Mouse (Mus musculus): ENCODE results near the gene Gadd45g. TPM values are rescaled to one million over a fixed set of nuclear protein-coding genes. Genes with fewer than 3 reads are reported as not detected.
A peak's percentile ranks its signal among the peaks of the same experiment; 100 is the strongest.
"Not testable (repeated sequence)": the region's sequence is repeated elsewhere in the genome, so short reads cannot be mapped to it uniquely, and the experiment has no call there.

Gadd45g gene
- polyA plus RNA-seq, 1 experiment, result 180 TPM

DNA sequence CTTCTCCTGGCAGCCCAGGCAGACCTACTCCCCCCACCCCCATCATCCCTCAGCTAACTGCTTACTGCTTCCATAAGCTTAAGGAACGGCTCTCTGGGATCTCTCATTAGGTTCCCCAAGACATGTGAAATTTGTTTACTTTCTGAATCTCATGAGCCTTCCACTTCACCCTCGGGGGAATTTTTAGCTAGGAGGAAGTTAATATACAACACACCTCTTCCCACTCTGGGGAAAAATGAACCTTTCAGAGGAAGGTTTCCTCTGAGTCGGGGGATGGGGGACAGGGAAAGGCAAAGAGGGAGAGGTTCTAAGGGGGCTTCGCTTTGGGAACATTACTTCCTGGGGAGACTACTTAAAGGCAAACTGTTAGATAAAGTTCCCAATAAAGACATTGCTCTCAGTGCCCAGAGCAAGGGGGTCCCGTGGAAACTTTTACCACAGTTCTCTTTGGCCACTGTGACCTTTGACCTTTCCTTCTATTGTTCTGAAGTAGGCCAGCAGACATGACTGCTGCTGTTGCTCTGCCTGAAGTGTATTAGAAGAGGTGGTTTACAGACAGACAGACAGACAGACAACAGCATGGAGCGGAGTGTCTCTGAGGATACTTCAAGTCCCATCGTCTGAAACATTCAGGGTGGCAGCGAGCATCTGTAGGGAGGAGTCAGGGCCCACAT lies 22.5 kb upstream of the Gadd45g start:
- Histone ChIP-seq H3ac (ENCODE audit: control insufficient read depth, insufficient read length, low read depth) (no peak overlapping the region), H3K36me3 (ENCODE audit: control insufficient read depth, insufficient read depth) (no peaks in the 10 kb centered on the region), H3K79me3 (ENCODE audit: low read depth) (no peaks in the 10 kb centered on the region), H3K4me3 (ENCODE audit: insufficient read depth, poor library complexity, severe bottlenecking) (no peak overlapping the region), H3K79me2 (ENCODE audit: control insufficient read depth, insufficient read depth) (no peaks in the 10 kb centered on the region), H3K27me3 (ENCODE audit: control insufficient read depth, insufficient read depth, insufficient read length) (peaks cover 4% of the 10 kb centered on the region)
- TF ChIP-seq MYOG (IDR thresholded peaks at IDR 0.05; ENCODE audit: control insufficient read depth, extremely low read depth, insufficient read length) (no peak), USF1 (IDR thresholded peaks at IDR 0.05; ENCODE audit: low read depth) (no peak), MAX (IDR thresholded peaks at IDR 0.05) (no peak), MYOD1 (IDR thresholded peaks at IDR 0.05; ENCODE audit: control insufficient read depth, insufficient read length, low read depth) (no peak), CEBPB (IDR thresholded peaks at IDR 0.05; ENCODE audit: low read depth) (no peak), FOSL1 (IDR thresholded peaks at IDR 0.05; ENCODE audit: insufficient read depth, low read length, poor library complexity, severe bottlenecking) (no peak), CTCF (IDR thresholded peaks at IDR 0.05; ENCODE audit: control insufficient read depth, insufficient read depth, insufficient read length) (no peak)

DNA sequence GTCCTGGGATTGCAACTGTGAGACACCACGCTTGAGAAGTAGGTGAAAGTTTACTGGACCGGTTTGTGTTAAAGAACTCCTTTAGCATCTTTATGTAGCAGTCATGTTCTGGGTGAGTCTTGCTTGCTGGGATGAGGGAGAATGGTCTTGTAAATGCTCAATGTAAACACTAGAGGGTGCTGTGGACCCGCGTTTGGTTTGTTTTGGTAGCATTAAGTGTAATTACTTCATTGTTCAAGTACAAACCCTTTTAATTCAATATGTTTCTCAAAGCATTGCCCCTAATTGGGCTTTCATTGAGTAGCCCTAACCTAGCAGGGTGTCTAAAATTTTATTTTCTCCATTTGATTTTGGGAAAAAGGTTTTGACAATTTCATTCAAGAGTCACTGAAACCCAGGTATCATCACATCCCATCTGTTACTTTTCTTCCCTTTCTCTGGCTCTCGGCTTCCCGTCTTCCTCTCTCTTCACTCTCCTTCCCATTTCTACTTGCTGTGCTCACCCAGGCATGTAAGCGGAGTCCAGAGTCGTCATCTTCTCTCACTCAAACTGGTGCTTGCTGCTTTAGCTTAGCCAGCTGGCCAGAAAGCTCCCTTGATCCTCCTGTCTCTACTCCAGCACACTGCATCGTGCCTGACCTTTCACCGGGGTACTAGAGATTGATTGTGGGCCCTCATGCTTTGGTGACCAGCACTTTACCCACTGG lies 15.6 kb upstream of the Gadd45g start:
- TF ChIP-seq USF1 (IDR thresholded peaks at IDR 0.05; ENCODE audit: low read depth) (no peak), CTCF (IDR thresholded peaks at IDR 0.05; ENCODE audit: control insufficient read depth, insufficient read depth, insufficient read length) (peak; percentile 40), MYOG (IDR thresholded peaks at IDR 0.05; ENCODE audit: control insufficient read depth, extremely low read depth, insufficient read length) (no peak), MAX (IDR thresholded peaks at IDR 0.05) (no peak)
- Histone ChIP-seq H3K4me3 (ENCODE audit: insufficient read depth, poor library complexity, severe bottlenecking) (no peak overlapping the region), H3K79me2 (ENCODE audit: control insufficient read depth, insufficient read depth) (no peaks in the 10 kb centered on the region), H3ac (ENCODE audit: control insufficient read depth, insufficient read length, low read depth) (no peak overlapping the region), H3K36me3 (ENCODE audit: control insufficient read depth, insufficient read depth) (no peaks in the 10 kb centered on the region), H3K27me3 (ENCODE audit: control insufficient read depth, insufficient read depth, insufficient read length) (no peaks in the 10 kb centered on the region), H3K79me3 (ENCODE audit: low read depth) (no peaks in the 10 kb centered on the region)

DNA sequence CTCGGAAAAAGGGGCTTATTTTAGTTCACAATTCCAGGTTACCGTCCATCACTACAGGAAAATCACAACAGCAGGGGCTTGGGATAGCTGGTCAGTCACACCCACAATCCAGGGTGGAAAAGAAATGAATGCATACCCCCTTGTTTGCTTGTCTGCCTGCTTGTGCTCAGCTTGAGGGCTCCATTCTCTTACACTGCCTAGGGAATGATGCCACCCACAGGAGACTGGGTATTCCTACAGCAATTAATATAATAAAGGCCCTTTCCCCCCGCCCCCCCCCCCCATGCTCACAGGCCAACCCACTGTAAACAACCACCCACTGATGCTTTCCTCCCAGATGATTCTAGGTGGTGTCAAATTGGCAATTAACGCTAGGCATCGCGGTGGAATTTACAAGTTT lies 14.0 kb upstream of the Gadd45g start:
- H3K79me3 ChIP-seq (ENCODE audit: low read depth), result no peaks in the 10 kb centered on the region

DNA sequence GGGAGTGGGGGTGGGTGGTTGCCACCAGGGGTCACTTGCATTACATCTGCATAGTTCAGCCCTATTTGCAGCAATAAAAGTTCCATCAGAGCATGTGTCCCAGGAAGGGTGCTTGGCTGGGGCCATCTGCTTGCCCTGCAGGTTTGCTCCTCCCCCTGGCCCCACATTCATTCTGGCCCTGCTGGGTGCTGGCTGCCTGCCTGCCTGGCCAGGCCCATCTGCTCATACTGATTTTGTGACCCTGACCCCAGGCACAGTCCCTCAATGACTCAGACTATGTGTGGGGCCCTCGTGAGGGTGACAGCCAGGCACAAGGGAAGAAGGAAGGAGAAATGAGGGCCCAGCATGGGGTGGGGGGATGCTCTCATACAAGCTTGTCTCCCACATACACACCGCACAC lies 12.9 kb upstream of the Gadd45g start:
- TF ChIP-seq USF1 (IDR thresholded peaks at IDR 0.05; ENCODE audit: low read depth), result no peak
- no peak for TF ChIP-seq CTCF (IDR thresholded peaks at IDR 0.05; ENCODE audit: control insufficient read depth, insufficient read depth, insufficient read length)
- no peak for TF ChIP-seq MYOD1 (IDR thresholded peaks at IDR 0.05; ENCODE audit: control insufficient read depth, insufficient read length, low read depth)
- no peak for TF ChIP-seq FOSL1 (IDR thresholded peaks at IDR 0.05; ENCODE audit: insufficient read depth, low read length, poor library complexity, severe bottlenecking)
- TF ChIP-seq CEBPB (IDR thresholded peaks at IDR 0.05; ENCODE audit: low read depth), result no peak
- TF ChIP-seq MAX (IDR thresholded peaks at IDR 0.05), result no peak
- TF ChIP-seq MYOG (IDR thresholded peaks at IDR 0.05; ENCODE audit: control insufficient read depth, extremely low read depth, insufficient read length), result no peak
- no peaks in the 10 kb centered on the region for H3K79me2 ChIP-seq (ENCODE audit: control insufficient read depth, insufficient read depth)

More for the DNA sequence above, 14.0 kb upstream of the Gadd45g start:
- no peaks in the 10 kb centered on the region for H3K79me2 ChIP-seq (ENCODE audit: control insufficient read depth, insufficient read depth)
- TF ChIP-seq MYOG (IDR thresholded peaks at IDR 0.05; ENCODE audit: control insufficient read depth, extremely low read depth, insufficient read length), result no peak
- TF ChIP-seq FOSL1 (IDR thresholded peaks at IDR 0.05; ENCODE audit: insufficient read depth, low read length, poor library complexity, severe bottlenecking), result no peak
- no peak for TF ChIP-seq MAX (IDR thresholded peaks at IDR 0.05)
- no peak for TF ChIP-seq MYOD1 (IDR thresholded peaks at IDR 0.05; ENCODE audit: control insufficient read depth, insufficient read length, low read depth)
- no peak for TF ChIP-seq CTCF (IDR thresholded peaks at IDR 0.05; ENCODE audit: control insufficient read depth, insufficient read depth, insufficient read length)
- TF ChIP-seq USF1 (IDR thresholded peaks at IDR 0.05; ENCODE audit: low read depth), result no peak
- TF ChIP-seq CEBPB (IDR thresholded peaks at IDR 0.05; ENCODE audit: low read depth), result no peak
- no peak overlapping the region for H3ac ChIP-seq (ENCODE audit: control insufficient read depth, insufficient read length, low read depth)
- H3K36me3 ChIP-seq (ENCODE audit: control insufficient read depth, insufficient read depth), result no peaks in the 10 kb centered on the region
- no peak overlapping the region for H3K4me3 ChIP-seq (ENCODE audit: insufficient read depth, poor library complexity, severe bottlenecking)
- no peaks in the 10 kb centered on the region for H3K27me3 ChIP-seq (ENCODE audit: control insufficient read depth, insufficient read depth, insufficient read length)

DNA sequence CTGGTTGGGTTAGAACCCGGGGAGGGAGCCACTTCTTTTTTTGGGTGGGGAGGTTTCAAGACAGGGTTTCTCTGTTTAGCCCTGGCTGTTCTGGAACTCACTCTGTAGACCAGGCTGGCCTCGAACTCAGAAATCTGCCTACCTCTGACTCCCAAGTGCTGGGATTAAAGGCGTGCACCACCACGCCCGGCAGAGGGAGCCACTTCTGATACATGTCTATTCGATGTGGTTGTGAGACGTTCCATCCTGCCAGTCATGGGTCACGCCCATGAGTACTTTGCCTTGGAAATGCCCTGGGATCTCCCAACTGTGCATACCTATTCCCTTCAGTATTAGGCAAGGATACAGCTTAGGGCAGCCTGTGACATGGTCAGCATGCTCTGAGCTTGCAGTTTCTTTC lies 12.5 kb upstream of the Gadd45g start:
- H3ac ChIP-seq (ENCODE audit: control insufficient read depth, insufficient read length, low read depth); H3K4me3 ChIP-seq (ENCODE audit: insufficient read depth, poor library complexity, severe bottlenecking); H3K36me3 ChIP-seq (ENCODE audit: control insufficient read depth, insufficient read depth); H3K27me3 ChIP-seq (ENCODE audit: control insufficient read depth, insufficient read depth, insufficient read length); H3K79me3 ChIP-seq (ENCODE audit: low read depth); H3K79me2 ChIP-seq (ENCODE audit: control insufficient read depth, insufficient read depth): not testable (repeated sequence)

More for the DNA sequence above, 12.9 kb upstream of the Gadd45g start:
- Histone ChIP-seq H3K79me3 (ENCODE audit: low read depth) (no peaks in the 10 kb centered on the region), H3K27me3 (ENCODE audit: control insufficient read depth, insufficient read depth, insufficient read length) (no peaks in the 10 kb centered on the region), H3K4me3 (ENCODE audit: insufficient read depth, poor library complexity, severe bottlenecking) (no peak overlapping the region), H3K36me3 (ENCODE audit: control insufficient read depth, insufficient read depth) (no peaks in the 10 kb centered on the region), H3ac (ENCODE audit: control insufficient read depth, insufficient read length, low read depth) (no peak overlapping the region)

DNA sequence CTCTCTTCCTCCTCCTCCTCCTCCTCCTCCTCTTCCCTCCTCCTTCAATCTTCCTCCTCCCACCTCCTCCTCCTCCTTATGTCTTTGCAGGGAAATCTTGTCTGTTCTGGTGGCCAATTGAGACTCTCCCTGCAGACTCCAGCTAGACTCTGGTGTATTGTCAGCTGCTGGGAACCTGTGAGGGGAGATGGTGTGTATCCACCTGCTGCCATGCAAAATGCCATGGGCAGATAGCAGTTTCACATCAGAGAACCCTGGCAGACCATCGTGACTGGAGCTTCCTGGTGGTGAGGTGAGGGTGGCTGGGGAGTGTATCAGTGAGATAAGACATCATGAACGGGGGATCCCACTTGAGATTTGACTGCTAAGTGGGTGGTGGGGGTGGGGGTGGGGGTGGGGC lies 12.0 kb upstream of the Gadd45g start:
- no peaks in the 10 kb centered on the region for H3K79me2 ChIP-seq (ENCODE audit: control insufficient read depth, insufficient read depth)
- no peak overlapping the region for H3ac ChIP-seq (ENCODE audit: control insufficient read depth, insufficient read length, low read depth)
- no peaks in the 10 kb centered on the region for H3K27me3 ChIP-seq (ENCODE audit: control insufficient read depth, insufficient read depth, insufficient read length)
- no peaks in the 10 kb centered on the region for H3K36me3 ChIP-seq (ENCODE audit: control insufficient read depth, insufficient read depth)
- no peak for TF ChIP-seq MAX (IDR thresholded peaks at IDR 0.05)
- no peak for TF ChIP-seq MYOG (IDR thresholded peaks at IDR 0.05; ENCODE audit: control insufficient read depth, extremely low read depth, insufficient read length)
- no peak for TF ChIP-seq FOSL1 (IDR thresholded peaks at IDR 0.05; ENCODE audit: insufficient read depth, low read length, poor library complexity, severe bottlenecking)
- TF ChIP-seq CEBPB (IDR thresholded peaks at IDR 0.05; ENCODE audit: low read depth), result no peak
- no peak for TF ChIP-seq MYOD1 (IDR thresholded peaks at IDR 0.05; ENCODE audit: control insufficient read depth, insufficient read length, low read depth)
- no peak for TF ChIP-seq CTCF (IDR thresholded peaks at IDR 0.05; ENCODE audit: control insufficient read depth, insufficient read depth, insufficient read length)
- TF ChIP-seq USF1 (IDR thresholded peaks at IDR 0.05; ENCODE audit: low read depth), result no peak
- no peak overlapping the region for H3K4me3 ChIP-seq (ENCODE audit: insufficient read depth, poor library complexity, severe bottlenecking)
- no peaks in the 10 kb centered on the region for H3K79me3 ChIP-seq (ENCODE audit: low read depth)

DNA sequence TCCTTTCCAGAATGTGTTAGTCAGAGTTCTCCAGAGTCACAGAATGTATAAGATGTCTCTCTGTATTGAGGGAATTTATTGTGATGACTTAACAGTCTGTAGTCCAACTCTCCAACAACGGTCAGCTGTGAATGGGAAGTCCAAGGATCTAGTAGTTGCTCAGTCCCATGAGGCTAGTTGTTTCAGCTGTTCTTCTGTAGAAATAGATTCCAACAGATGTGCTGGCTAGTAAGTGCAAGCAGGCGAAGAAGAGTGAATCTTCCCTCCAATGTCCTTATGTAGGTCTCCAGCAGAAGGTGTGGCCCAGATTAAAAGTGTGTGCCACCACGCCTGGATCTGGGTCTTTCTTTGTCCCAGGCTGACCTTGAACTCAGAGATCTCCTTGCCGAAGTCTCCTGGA lies 11.3 kb upstream of the Gadd45g start:
- H3K79me2 ChIP-seq (ENCODE audit: control insufficient read depth, insufficient read depth); H3ac ChIP-seq (ENCODE audit: control insufficient read depth, insufficient read length, low read depth); H3K79me3 ChIP-seq (ENCODE audit: low read depth); H3K36me3 ChIP-seq (ENCODE audit: control insufficient read depth, insufficient read depth); H3K4me3 ChIP-seq (ENCODE audit: insufficient read depth, poor library complexity, severe bottlenecking); H3K27me3 ChIP-seq (ENCODE audit: control insufficient read depth, insufficient read depth, insufficient read length): not testable (repeated sequence)
